Mouse (Mus musculus) gastrocnemius, postnatal 14 days (tissue): ENCODE results near the gene Cuta. TPM values are rescaled to one million over a fixed set of nuclear protein-coding genes. Genes with fewer than 3 reads are reported as not detected.
"Not testable (repeated sequence)": the region's sequence is repeated elsewhere in the genome, so short reads cannot be mapped to it uniquely, and the experiment has no call there.

Experiments
- DNase-seq: peaks from one replicate; pipeline ENCODE4 v3.0.0; 2021; ENCODE audit warnings: mixed read lengths
- intact Hi-C: fragments of 180-260 bp; cut with DNase I; formaldehyde crosslinking; loops from one replicate; pipeline ENCODE4 v1.15.1; 2025; ENCODE audit warnings: low total_unique reads
- total RNA-seq, 2 experiments: library from RNA; stranded (reverse); gene quantifications; 2 replicates each; pipeline ENCODE4 v1.2.3; 2021

Gene Cuta
- total RNA-seq, 2 experiments from 2014 or later = 87.0 to 102 TPM

GRCm38 (mm10) chr17:26939973-26940300, 568 bp upstream of the Cuta start:
- intact Hi-C loops = no loop called here

GRCm38 (mm10) chr17:26938731-26939130, 638 bp downstream of the Cuta start:
- DNase-seq = no peak
- intact Hi-C loops = no loop called here

More at GRCm38 (mm10) chr17:26939973-26940300, 568 bp upstream of the Cuta start:
- DNase-seq = no peak

- intact Hi-C loops = no loop called here
- no peak for DNase-seq
These were observed 1.3 kb downstream of the Cuta start for GRCm38 (mm10) chr17:26937883-26938695.

GRCm38 (mm10) chr17:26936921-26937695, 2.3 kb downstream of the Cuta start:
- intact Hi-C loops = no loop called here
- DNase-seq = no peak

- DNase-seq = no peak
- intact Hi-C loops = no loop called here
These were observed 2.9 kb downstream of the Cuta start for GRCm38 (mm10) chr17:26936453-26936852.

GRCm38 (mm10) chr17:26935027-26935426, 4.3 kb downstream of the Cuta start:
- intact Hi-C loops = no loop called here
- no peak for DNase-seq

DNA sequence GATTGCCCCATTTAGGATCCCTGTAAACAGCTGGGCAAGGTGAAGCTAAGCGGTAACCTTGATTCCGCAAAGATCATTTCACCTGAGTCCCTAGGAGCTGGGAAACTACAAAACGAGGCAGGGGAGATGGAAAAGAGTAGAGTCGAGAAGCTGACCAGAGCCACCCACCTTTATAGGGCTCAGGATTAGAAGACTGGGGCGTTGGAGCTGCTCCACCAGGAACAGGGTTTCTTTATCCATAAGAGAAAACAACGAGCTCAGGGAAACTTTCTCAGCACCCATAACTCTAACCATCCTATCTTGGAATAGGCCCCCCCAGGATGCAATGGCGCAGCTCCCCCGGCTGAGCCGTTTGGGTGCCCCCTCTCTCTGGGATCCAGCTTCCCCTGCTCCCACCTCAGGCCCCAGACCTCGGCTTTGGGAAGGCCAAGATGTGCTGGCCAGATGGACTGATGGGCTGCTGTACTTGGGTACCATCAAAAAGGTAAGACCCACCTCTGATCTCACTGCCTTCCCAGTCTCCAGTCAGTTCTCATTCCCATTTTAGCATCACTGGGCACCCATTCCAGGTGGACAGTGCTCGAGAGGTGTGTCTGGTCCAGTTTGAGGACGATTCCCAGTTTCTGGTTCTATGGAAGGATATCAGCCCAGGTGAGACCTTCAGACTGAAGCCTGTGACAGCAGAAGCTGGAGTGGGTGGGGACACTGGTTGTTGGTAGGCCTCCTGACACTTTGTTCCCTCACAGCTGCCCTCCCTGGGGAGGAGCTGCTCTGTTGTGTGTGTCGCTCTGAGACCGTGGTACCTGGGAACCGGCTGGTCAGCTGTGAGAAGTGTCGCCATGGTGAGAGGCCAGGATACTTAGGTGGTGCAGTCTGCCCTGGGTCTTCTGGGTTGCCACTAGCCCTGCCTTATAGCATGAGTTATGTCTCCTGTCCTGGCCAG, 5.2 kb downstream of the Cuta start:
- DNase-seq = no peak
- intact Hi-C loops = no loop called here

DNA sequence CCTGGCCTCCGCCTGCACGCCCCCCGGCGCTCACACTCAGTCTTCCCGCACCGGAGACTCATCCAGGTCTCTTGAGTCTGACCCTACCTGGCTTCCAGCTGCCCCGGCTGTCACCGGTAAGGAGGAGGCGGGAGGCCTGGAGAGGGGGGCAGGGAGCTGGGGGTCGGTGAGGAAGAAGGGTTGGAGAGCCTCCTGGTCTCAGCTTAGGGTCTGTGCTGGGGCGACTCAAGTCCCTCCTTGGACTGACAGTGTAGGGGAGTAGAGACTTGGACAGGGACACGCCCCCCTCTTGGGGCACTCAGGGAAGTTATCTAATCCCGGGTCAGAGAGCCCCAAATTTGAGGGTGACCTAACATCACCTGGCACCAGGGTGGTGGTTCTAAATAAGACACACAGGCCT, 6.0 kb downstream of the Cuta start:
- DNase-seq = no peak
- intact Hi-C loops = no loop called here

DNA sequence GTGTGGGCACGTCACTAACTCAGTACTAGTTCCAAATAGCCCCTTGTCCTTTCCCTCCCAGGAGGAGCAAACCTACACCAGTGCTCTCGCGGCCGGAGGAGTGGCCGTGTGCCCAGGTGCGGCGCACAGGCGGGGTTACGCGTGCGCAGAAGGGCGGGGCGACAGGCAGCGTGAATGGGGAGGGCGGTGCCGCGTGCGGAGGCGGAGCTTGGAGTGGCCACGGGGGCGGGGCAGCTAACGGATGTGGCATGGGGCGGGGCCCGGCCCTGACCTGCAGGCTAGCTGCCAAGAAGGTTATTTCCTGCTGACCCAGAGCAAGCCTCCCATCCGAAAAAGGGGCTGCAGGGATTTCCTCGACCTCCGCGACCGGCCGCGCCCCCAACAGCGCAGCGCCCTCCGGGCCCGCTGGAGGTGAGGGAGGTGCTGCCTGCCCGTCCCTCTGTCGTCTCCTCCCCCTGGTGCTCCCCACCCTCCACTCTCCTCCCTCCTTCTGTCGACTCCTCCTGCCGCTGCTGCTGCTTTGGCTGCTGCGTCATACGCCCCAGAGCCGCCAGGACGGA, 6.5 kb downstream of the Cuta start, which contains the start of gene Phf1:
TSS of gene Phf1 (plus strand) at position 214 of the 560 bp plus-strand sequence.
- intact Hi-C loops = no loop called here
- DNase-seq = peak; percentile 97

DNA sequence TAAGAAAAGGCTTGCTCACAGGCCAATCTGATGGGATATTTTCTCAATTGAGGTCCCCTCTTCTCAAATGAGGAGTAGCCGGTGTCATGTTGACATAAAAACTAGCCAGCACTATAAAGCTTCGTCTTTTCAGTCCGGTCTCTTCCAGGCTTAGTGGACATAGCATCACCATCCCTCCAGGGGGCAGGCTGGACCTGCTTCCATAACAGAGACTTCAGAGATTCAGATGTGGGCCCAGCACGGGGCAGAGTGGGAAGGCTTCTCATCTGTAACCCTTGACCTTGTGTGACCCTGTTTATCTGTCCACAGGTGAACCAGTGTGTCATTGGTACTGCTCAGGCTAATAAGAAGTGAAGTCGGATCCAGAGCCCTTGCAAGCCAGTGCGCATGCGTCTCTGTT, 7.6 kb downstream of the Cuta start:
- DNase-seq = peak; percentile 56
- intact Hi-C loops = not testable (repeated sequence)

DNA sequence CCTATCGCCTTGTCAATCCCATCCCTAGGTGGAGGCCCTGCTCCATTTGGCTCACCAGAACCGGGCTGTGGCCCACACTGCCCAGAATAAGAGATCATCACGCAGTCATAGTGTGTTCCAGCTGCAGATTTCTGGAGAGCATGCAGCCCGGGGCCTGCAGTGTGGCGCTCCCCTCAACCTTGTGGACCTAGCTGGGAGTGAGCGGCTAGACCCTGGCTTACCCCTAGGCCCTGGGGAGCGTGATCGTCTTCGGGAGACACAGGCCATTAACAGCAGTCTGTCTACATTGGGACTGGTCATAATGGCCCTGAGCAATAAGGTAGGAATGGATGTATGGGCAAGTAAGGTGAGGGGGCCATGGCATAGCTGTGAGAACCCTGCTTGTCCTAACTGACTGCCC, 14.0 kb downstream of the Cuta start:
- DNase-seq, intact Hi-C loops: not testable (repeated sequence)

DNA sequence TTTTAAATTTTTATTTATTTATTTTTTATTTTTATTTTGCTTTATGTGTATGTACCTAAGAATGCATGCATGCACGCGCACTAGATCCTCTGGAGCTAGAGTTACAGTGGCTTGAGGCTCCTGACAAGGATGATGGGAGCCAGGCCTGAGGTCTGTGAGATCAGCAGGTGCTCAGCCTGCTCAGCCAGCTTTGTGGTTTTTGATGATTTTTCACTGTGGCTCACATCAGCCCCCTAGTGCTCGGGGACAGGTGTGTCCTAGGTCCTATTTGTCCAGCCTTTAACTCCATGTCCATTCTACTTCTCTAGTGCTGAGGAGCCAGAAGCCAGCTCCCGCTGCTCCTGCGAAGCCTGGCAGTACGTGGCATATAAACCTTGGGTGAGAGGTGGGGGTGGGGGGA, 17.0 kb downstream of the Cuta start:
- DNase-seq, intact Hi-C loops: not testable (repeated sequence)

- intact Hi-C loops, DNase-seq: not testable (repeated sequence)
These were observed 19.9 kb downstream of the Cuta start for GRCm38 (mm10) chr17:26919516-26919915.

DNA sequence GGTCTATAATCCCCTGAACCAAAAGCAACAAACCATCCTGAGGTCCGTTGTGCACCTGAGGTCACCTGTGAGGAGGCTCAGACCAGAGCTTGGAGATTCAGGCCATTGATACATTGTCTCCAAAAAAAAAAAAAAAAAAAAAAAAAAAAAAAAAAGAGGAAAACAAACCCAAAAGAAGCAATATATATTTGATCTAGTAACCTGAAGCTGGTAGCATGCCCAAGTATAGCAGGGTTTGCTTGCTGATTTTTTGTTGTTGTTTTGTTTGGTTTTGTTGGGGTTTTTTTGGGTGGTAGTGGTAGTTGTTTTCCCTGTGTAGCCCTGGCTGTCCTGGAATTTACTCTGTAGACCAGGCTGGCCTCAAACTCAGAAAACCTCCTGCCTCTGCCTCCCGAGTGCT, 21.0 kb downstream of the Cuta start:
- DNase-seq = no peak
- intact Hi-C loops = no loop called here

- DNase-seq, intact Hi-C loops: not testable (repeated sequence)
These were observed 21.8 kb downstream of the Cuta start for GRCm38 (mm10) chr17:26917560-26917959.

GRCm38 (mm10) chr17:26916711-26917482, 22.5 kb downstream of the Cuta start, which contains the start of gene Kifc5b:
Gene Kifc5b, plus strand, starts transcription at chr17:26917091.
- DNase-seq = peak; percentile 99
- intact Hi-C loops = no loop called here

DNA sequence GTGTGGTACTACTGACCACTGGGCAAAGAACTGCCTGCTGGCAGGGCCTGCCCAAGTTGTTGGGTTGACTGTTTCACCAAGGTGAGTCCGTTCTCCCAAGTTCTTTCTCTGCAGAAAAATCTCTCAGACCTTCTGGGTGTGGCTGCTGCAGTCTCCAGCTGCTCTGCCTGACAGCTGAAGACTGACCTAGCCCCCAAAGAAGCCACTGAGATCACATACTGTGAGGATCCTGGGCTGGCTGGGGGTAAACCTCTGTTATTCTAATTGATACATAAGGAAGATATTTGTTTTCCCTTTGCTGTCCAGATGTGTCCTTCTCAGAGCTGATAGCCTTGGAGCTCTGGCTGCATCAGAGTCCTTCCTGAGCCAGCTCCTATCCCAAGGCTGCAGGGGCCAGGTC, 24.1 kb downstream of the Cuta start:
- intact Hi-C loops = no loop called here
- no peak for DNase-seq

GRCm38 (mm10) chr17:26907506-26907905, 31.9 kb downstream of the Cuta start:
- intact Hi-C loops, DNase-seq: not testable (repeated sequence)

DNA sequence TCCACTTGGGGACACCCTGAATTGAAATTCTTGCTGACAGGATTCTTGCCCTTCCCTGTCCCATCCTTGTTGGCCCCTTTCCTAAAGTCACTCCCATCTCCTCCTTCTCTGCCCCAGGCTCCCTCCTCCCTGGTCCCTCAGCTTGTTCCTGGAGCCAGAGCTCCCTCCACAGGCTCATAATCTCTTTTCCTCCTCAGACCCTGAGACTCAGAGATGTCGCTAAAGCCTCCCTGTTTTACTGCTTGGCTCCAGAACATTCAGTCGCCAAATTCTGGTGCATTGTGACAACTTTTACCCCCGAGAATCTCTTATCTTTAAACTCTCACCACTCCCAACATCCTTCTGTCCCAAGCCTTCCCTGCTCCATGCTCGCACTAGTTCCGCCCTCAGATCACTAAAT, 35.0 kb downstream of the Cuta start:
- intact Hi-C loops = no loop called here

More for the DNA sequence above, 35.0 kb downstream of the Cuta start:
- no peak for DNase-seq
